Mouse (Mus musculus) erythroid progenitor cell, adult 5-6 weeks (primary cell): Measurements from ENCODE around the gene Abhd2. TPM values are rescaled to one million over a fixed set of nuclear protein-coding genes. Genes with fewer than 3 reads are reported as not detected.

ENCODE experiments used
- ATAC-seq: replicated peaks from 2 replicates; pipeline ENCODE4 v1.8.0; 2016; ENCODE audit warnings: moderate number of reproducible peaks, mild to moderate bottlenecking, moderate TSS enrichment, inconsistent platforms; ENCODE audit not compliant: poor library complexity, low FRiP score, severe bottlenecking
- total RNA-seq, 2 experiments: library from RNA; stranded (forward) in 1 of 2; stranded (reverse) in 1 of 2; fragments of 150-400 nt in 1 of 2; fragments of 186-747, 209-891 nt in 1 of 2; gene quantifications; 2 replicates each; pipeline versions ENCODE4 v1.2.3 to v1.2.4; 2015 to 2017; ENCODE audit warnings: low replicate concordance in 2 of 2

Abhd2 gene
- total RNA-seq (2015; ENCODE audit: low replicate concordance) (39.0 and 39.6 TPM in 2 replicates), total RNA-seq (2017; ENCODE audit: low replicate concordance) (21.9 and 27.0 TPM in 2 replicates)

DNA sequence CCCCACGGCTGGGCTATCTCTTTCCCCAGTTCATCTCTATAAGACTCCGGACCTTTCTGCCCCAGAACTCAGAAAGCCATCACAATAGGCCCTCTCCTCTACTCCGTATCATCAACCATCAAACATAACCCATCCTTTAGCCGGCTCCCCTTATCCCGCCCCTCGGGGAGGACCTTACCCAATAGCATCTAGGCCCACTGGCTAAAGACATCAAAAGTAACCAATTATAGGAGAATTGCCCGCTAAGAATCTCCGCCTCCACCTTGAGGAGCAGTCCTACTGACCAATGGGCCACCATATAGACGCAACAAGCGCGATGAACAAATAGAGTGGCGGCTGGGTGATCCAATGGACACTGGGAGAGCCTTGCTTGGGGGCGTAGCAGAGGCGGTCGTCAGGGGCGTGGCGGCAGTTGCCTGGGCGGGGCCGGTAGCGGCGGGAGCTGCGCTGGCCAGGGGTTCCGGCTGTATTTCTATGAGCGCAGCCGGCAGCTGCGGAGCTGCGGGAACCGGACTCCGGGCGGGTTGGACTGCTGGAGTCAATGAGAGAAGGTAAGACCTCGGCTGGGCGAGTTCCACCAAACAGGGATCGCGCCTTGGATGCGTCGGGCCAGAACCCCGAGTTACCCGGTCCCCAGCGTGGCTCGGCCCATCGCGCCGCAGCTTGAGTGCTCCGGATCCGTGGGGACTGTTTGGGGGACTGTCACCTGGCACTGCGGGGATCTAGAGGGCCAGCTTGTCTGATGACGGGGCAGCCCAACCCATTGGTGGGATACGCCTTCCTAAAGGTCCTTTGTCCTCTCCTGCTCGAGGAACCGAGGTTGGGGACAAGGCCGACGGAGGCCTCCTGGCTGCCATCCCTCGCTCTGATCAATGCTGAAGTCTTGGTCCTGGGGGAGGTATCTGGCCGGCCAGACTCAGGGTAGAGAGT is at the start of gene Abhd2:
Gene Abhd2 (plus strand): TSS at position 411 of the 930 bp plus-strand sequence.
- ATAC-seq: peak; percentile 85

DNA sequence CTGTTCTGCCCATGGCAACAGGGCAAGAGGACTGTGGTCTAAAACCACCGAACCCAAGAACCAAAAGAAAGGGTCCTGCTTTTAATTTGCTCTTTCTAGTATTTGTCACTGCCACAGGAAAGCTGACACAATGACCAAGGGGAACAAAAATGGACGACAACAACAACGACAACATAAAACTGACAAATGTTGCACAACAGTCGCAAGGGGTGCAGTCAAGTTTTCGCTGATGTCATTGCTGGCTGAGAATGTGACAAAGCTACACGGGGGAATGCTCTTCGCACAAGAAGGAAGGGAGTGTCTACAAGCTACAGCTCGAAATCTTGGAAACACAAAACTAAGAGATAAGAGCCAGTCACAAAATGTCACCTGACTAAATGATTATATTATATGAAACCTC is 47.5 kb upstream of the Abhd2 start:
- ATAC-seq: no peak

- ATAC-seq: no peak
Measured at GRCm38 (mm10) chr7:79226172-79226571, 46.8 kb upstream of the Abhd2 start.

DNA sequence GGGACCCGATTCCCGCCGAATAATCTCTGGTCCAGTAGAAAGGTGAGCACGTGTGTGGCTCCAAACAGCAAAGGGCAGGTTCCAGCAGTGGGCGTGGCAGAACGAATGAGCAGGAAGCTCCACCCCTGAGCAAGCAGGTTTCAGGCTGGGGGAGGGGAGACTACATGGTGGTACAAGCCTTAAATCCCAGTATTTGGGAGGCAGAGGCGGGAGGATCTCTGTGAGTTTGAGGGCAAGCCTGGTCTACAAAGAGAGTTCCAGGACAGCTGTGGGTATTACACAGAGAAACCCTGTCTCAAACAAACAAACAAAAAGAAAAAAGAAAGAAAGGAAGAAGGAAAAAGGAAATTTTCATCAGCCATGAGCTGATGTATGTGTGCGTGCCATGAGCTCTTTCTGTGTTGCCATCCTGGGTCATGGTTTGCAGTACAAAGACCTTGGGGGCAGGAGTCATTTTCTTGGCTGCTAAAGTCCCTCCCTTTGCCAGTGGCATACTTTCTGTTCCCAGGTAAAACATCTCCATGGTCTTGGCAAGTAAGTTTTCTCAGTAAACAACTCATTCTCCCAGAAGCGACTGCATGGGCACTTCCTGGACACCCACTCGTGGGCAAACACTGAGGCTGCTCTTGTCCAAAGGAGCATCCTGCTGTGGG is 46.0 kb upstream of the Abhd2 start:
- no peak for ATAC-seq

DNA sequence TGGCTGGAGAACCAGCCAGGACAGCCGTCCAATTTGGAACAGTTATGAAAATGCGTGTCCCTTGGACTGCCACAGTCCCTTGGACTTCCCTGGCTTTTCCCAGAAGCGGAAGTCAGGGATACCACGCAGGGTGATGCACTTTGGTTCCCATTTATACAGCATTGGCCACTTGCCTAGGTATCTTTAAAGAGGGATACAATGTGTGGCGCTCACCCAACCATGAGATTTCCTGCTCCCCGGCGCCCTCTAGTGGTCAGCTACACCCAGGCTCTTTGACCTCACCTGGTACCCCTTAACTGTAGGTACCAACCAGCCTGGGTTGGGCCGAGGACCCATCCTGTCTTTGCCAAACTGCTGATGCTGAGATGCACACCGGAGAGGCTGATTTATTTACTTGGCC is 44.5 kb upstream of the Abhd2 start:
- ATAC-seq: peak; percentile 79

DNA sequence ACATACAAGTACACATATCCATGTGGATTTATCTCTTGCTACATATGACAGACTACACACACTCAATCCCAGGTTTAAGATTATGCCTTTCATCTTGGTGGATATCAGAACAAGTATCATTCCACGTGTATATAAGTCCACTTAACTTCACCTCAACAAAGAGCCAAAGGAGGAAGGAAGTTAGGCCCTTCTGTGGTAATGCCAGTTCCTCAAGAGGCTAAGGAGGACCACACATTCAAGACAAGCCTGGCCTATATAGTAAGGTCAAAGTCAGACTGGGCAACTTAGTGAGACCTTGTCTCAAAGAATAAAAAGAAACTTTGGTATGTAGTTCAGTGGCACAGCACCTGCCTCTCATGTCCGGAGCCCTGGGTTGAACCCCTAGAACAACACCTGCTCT is 41.4 kb upstream of the Abhd2 start:
- ATAC-seq: no peak

DNA sequence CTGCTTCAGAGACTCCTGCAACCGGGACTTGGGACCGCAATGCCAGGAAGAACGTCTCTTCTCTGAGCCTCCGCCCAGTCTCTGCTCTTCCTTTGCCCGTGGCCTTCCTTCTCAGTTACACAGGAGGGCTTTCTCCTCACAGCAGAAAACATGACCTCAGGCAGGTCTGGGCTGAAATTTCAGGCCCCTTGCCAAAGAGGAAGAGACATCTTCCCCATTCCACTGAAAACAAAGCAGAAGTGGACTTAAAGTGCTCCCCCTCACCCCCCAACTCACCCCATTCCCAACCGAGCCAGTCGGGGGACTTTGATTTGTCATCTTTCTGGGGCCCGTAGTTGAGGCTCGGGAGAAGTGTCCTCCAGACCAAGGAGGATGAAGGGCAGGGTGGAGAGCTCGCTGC is 41.0 kb upstream of the Abhd2 start:
- no peak for ATAC-seq

GRCm38 (mm10) chr7:79238741-79239140 is 34.3 kb upstream of the Abhd2 start:
- no peak for ATAC-seq

DNA sequence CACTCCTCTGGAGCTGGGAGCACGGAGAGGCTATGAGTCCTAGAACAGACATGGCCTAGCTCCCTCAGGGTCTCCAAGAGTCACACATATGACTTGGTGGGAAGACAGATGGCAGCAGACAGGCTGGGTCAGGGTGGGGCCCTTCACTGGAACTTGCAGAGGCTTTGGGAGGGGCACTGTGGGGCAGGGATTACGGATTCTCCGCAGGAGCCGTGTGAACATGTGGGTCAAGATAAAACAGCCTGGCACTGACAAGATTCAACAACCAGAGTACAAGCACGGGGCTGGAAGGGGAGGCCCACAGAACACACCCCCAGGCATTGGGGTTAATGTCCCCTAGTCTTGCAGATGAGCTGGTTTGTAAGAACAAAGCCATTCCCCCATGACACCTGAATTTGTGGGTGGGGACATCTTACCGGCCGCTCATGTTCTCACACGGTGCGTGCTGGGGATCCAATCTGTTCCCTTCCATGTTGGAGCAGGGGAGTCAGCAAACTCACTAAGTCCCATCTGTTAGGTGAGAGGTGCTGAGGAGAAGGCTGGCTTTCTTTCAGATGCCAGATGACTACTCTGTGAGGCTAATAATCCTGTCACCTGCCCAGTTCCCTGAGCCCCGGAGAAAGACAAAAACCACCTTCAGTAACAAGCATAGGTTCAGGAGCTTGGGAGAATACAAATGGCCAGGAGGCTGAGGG is 30.9 kb upstream of the Abhd2 start:
- ATAC-seq: no peak

- no peak for ATAC-seq
Measured at GRCm38 (mm10) chr7:79243236-79243635, 29.8 kb upstream of the Abhd2 start.

GRCm38 (mm10) chr7:79246039-79246670 is 26.8 kb upstream of the Abhd2 start:
- no peak for ATAC-seq

DNA sequence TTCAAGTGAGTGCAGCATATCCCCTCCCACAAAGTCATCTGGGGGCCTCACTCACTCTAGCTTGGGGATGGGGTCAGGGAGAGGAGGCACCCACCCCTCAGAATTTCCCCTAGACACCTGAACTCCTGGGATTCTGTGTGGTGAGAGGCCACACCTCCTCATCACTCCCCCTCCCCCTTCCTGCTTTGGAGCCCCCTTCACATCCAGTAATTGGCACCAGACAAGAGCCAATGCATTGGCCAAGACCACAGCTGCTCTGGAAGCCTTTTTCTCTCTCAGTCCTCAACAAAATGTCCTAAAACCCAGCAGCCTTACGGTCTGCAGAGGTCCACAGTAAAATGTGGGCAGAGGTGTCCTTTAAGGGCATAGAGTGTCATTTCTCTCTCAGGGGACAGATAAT is 25.6 kb upstream of the Abhd2 start:
- ATAC-seq: no peak

DNA sequence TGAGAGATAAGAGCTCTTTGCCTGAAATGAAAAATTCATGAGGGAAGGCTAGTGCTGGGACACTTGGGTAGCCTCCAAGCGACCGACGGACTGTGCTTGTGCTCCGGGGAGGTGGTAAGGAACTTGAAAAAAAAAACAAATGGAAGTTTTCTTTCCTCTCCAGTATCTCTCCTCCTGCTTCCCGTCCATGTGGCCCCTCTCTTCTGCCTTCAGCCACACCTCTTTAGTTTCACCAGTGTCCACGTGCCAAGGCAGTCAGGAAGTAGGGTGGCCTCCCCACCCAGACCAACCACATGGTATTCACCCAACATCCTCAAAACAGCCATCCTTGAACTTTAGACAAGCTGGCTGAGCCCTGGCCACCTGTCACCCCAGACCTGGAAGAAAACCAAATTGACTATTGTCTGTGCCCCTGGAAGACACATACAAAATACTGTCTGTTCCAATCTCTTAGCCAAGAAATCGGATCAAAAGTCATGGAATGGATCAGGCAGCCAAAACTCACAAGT is 25.1 kb upstream of the Abhd2 start:
- no peak for ATAC-seq

- no peak for ATAC-seq
Measured at GRCm38 (mm10) chr7:79249581-79249980, 23.4 kb upstream of the Abhd2 start.

GRCm38 (mm10) chr7:79254248-79254888 is 18.6 kb upstream of the Abhd2 start:
- no peak for ATAC-seq

- ATAC-seq: no peak
Measured at GRCm38 (mm10) chr7:79255350-79255749, 17.6 kb upstream of the Abhd2 start.

DNA sequence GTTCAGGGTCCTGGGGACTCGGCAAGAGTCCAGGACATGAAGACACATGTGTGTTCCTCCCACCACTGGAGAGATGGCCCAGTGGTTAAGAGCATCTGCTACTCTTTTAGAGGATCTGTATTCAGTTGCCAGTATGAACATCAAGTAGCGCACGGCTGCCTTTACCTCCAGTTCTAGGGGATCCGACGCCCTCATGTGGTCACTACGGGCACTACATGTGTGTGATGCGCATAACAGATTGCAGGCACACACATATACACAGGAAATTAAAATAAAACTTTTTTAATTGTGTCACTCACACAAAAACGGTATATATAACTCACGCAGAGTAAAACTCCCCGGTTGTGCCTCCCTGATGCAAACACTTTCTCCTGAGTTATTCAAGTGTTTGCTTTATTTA is 17.2 kb upstream of the Abhd2 start:
- ATAC-seq: no peak

DNA sequence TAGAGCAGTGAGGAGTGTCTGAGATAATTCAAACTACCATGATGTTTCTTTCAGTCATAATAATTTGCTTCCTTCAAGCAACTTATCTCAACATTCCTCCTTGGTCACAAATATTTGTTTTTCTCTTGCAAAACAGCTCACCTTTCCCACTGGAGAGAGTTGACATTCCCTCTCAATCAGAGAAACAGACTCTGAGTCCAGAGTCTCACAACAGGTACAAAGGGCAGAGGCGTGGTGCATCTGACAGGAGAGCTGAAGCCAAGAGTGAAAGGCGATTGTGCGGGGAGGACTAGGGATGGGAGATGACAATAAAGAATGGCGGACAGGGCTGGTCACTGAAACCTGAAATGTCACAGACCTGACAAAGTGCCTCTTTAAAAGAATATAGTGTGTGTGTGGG is 16.3 kb upstream of the Abhd2 start:
- ATAC-seq: no peak

GRCm38 (mm10) chr7:79258981-79259542 is 13.9 kb upstream of the Abhd2 start:
- no peak for ATAC-seq
